Mouse (Mus musculus) intestine, embryonic 16.5 days (tissue): ENCODE results near the gene Cfi. TPM values are rescaled to one million over a fixed set of nuclear protein-coding genes. Genes with fewer than 3 reads are reported as not detected.

Source experiments
- ATAC-seq: fragments of 200-750 bp; cut with Nextera tagmentation; 2 replicates; pipeline ENCODE4 v1.8.0; 2017; ENCODE audit warnings: moderate TSS enrichment, moderate library complexity
- H3K27ac ChIP-seq: fragments of 300-500 bp; sonication (generic); 2 replicates; pipeline ENCODE4 v1.5.1; 2014; ENCODE audit warnings: mild to moderate bottlenecking, low read length
- H3K27me3 ChIP-seq: fragments of 300-500 bp; sonication (generic); replicated peaks from 2 replicates; pipeline ENCODE4 v1.6.1; 2014; ENCODE audit warnings: low read length, control low read depth, mixed read lengths; ENCODE audit not compliant: control insufficient read depth, insufficient read depth
- H3K36me3 ChIP-seq: fragments of 300-500 bp; sonication (generic); 2 replicates; pipeline ENCODE4 v1.6.1; 2014; ENCODE audit warnings: low read length, control low read depth; ENCODE audit not compliant: control insufficient read depth, insufficient read depth
- H3K4me1 ChIP-seq: fragments of 300-500 bp; sonication (generic); 2 replicates; pipeline ENCODE4 v1.6.1; 2014; ENCODE audit warnings: low read length, control low read depth, mixed read lengths; ENCODE audit not compliant: control insufficient read depth, insufficient read depth
- H3K4me2 ChIP-seq: fragments of 300-500 bp; sonication (generic); 2 replicates; pipeline ENCODE4 v1.6.1; 2014; ENCODE audit warnings: low read depth, low read length, control low read depth
- H3K4me3 ChIP-seq: fragments of 300-500 bp; sonication (generic); 2 replicates; pipeline ENCODE4 v1.5.1; 2014; ENCODE audit warnings: mild to moderate bottlenecking, low read length
- H3K9ac ChIP-seq: fragments of 300-500 bp; sonication (generic); 2 replicates; pipeline ENCODE4 v1.6.1; 2014; ENCODE audit warnings: low read depth, low read length
- H3K9me3 ChIP-seq: fragments of 300-500 bp; sonication (generic); 2 replicates; pipeline ENCODE4 v1.6.1; 2016; ENCODE audit warnings: low read length, control low read depth; ENCODE audit not compliant: control insufficient read depth
- WGBS: fragments of 180-500 bp; shearing (Covaris S2); extraction: QIAGEN DNeasy Blood & Tissue Kit; methylation state at CpG from one replicate; pipeline ENCODE4 v1.1.7; 2014; 5-methylcytosine and 5-hydroxymethylcytosine counted together
- polyA plus RNA-seq: library from polyadenylated mRNA; unstranded; fragments of >200 nt; fragmentation: Nextera tagmentation; extraction: Ambion mirVana; gene quantifications from 2 replicates; pipeline ENCODE4 v1.2.1, GENCODE M21; 2015

The Cfi gene
- polyA plus RNA-seq, 1 experiment from 2014 or later, result 77.7 TPM

GRCm38 (mm10) chr3:129903866-129904265 is 68.2 kb downstream of the Cfi start:
- no peaks in the 10 kb centered on the region for H3K9me3 ChIP-seq
- H3K27me3 ChIP-seq, result no peaks in the 10 kb centered on the region
- 0 out of 2 replicates have a peak overlapping the region, but pooled peaks have one; percentile 1 for H3K4me3 ChIP-seq
- no peak overlapping the region for H3K27ac ChIP-seq
- H3K36me3 ChIP-seq, result no peaks in the 10 kb centered on the region
- H3K9ac ChIP-seq, result peak overlapping the region; percentile 38; the same call in 1 of the 2 replicates
- peak overlapping the region; percentile 38; the same call in 1 of the 2 replicates for H3K4me2 ChIP-seq
- WGBS, result 79% methylated on average over 8 of the region's 8 CpGs
- no peak for ATAC-seq
- H3K4me1 ChIP-seq, result peaks cover 30% of the 10 kb centered on the region

- 0 out of 2 replicates have a peak, but pooled peaks cover 2% of the 10 kb centered on the region for H3K36me3 ChIP-seq
- H3K4me2 ChIP-seq, result no peak overlapping the region
- no peak for ATAC-seq
- H3K4me3 ChIP-seq, result no peak overlapping the region
- H3K27me3 ChIP-seq, result no peaks in the 10 kb centered on the region
- 79% methylated on average over 7 of the region's 7 CpGs for WGBS
- no peak overlapping the region for H3K27ac ChIP-seq
- no peaks in the 10 kb centered on the region for H3K9me3 ChIP-seq
- H3K4me1 ChIP-seq, result peaks cover 30% of the 10 kb centered on the region
- H3K9ac ChIP-seq, result no peak overlapping the region
Observed at GRCm38 (mm10) chr3:129904381-129905132, 68.9 kb downstream of the Cfi start.

- no peak for ATAC-seq
- Histone ChIP-seq H3K9me3 (no peaks in the 10 kb centered on the region), H3K9ac (no peak overlapping the region), H3K4me1 (no peaks in the 10 kb centered on the region), H3K4me2 (no peak overlapping the region), H3K27ac (no peak overlapping the region), H3K27me3 (no peaks in the 10 kb centered on the region), H3K36me3 (peaks cover 8% of the 10 kb centered on the region; the same call in 1 of the 2 replicates), H3K4me3 (no peak overlapping the region)
- 90% methylated on average over 14 of the region's 14 CpGs for WGBS
Observed at GRCm38 (mm10) chr3:129912025-129912424, 76.3 kb downstream of the Cfi start.

GRCm38 (mm10) chr3:129913241-129913640 is 77.6 kb downstream of the Cfi start:
- no peak for ATAC-seq
- Histone ChIP-seq H3K4me2 (no peak overlapping the region), H3K36me3 (peaks cover 8% of the 10 kb centered on the region; the same call in 1 of the 2 replicates), H3K4me1 (no peaks in the 10 kb centered on the region), H3K27me3 (no peaks in the 10 kb centered on the region), H3K27ac (no peak overlapping the region), H3K9ac (no peak overlapping the region), H3K4me3 (no peak overlapping the region), H3K9me3 (no peaks in the 10 kb centered on the region)
- 91% methylated on average over 13 of the region's 13 CpGs for WGBS

GRCm38 (mm10) chr3:129917424-129917823 is 81.7 kb downstream of the Cfi start:
- 73% methylated on average over 3 of the region's 3 CpGs for WGBS

GRCm38 (mm10) chr3:129918434-129918833 is 82.8 kb downstream of the Cfi start:
- Histone ChIP-seq H3K4me1 (no peaks in the 10 kb centered on the region), H3K4me3 (no peak overlapping the region), H3K9ac (no peak overlapping the region), H3K4me2 (no peak overlapping the region), H3K27me3 (no peaks in the 10 kb centered on the region), H3K36me3 (peaks cover 5% of the 10 kb centered on the region; the same call in 1 of the 2 replicates), H3K27ac (no peak overlapping the region), H3K9me3 (no peaks in the 10 kb centered on the region)
- WGBS, result 16% methylated on average over 13 of the region's 13 CpGs
- ATAC-seq, result peak; percentile 73

More at GRCm38 (mm10) chr3:129917424-129917823, 81.7 kb downstream of the Cfi start:
- no peak overlapping the region for H3K4me3 ChIP-seq
- H3K4me2 ChIP-seq, result no peak overlapping the region
- H3K4me1 ChIP-seq, result no peaks in the 10 kb centered on the region
- H3K36me3 ChIP-seq, result peaks cover 5% of the 10 kb centered on the region; the same call in 1 of the 2 replicates
- no peak for ATAC-seq
- no peaks in the 10 kb centered on the region for H3K27me3 ChIP-seq
- H3K9me3 ChIP-seq, result no peaks in the 10 kb centered on the region
- H3K27ac ChIP-seq, result no peak overlapping the region
- H3K9ac ChIP-seq, result no peak overlapping the region

GRCm38 (mm10) chr3:129923581-129923980 is 87.9 kb downstream of the Cfi start:
- WGBS, result 93% methylated on average over 7 of the region's 7 CpGs
- H3K9me3 ChIP-seq, result no peaks in the 10 kb centered on the region

More at GRCm38 (mm10) chr3:129923581-129923980, 87.9 kb downstream of the Cfi start:
- no peak overlapping the region for H3K9ac ChIP-seq
- H3K27me3 ChIP-seq, result no peaks in the 10 kb centered on the region
- no peaks in the 10 kb centered on the region for H3K36me3 ChIP-seq
- no peak overlapping the region for H3K4me2 ChIP-seq
- H3K4me1 ChIP-seq, result no peaks in the 10 kb centered on the region
- no peak overlapping the region for H3K4me3 ChIP-seq
- ATAC-seq, result no peak
- no peak overlapping the region for H3K27ac ChIP-seq

Other genes starting within 250 kb of the Cfi start
- 1.6 TPM in 2 replicates for gene Egf, start 80.6 kb upstream of the Cfi start, polyA plus RNA-seq
- not detected in 2 replicates for gene Lrit3, start 31.9 kb upstream of the Cfi start, polyA plus RNA-seq
- gene Rrh, start 13.3 kb upstream of the Cfi start, polyA plus RNA-seq, result 0.16 and 0.21 TPM in 2 replicates
- 50.5 and 56.0 TPM in 2 replicates for gene Gar1, start 4.5 kb upstream of the Cfi start, polyA plus RNA-seq
- 47.5 and 62.4 TPM in 2 replicates for gene Pla2g12a, start 42.7 kb downstream of the Cfi start, polyA plus RNA-seq
- gene Casp6, start 65.5 kb downstream of the Cfi start, polyA plus RNA-seq, result 179 and 183 TPM in 2 replicates
- 3.6 and 3.7 TPM in 2 replicates for gene Mcub, start 134.3 kb downstream of the Cfi start, polyA plus RNA-seq
- gene Sec24b, start 225.7 kb downstream of the Cfi start, polyA plus RNA-seq, result 25.4 and 26.8 TPM in 2 replicates